Mouse (Mus musculus) liver, embryonic 14.5 days (tissue): ENCODE measurements around the gene Pomp. TPM values are rescaled to one million over a fixed set of nuclear protein-coding genes. Genes with fewer than 3 reads are reported as not detected.
A peak's percentile ranks its signal among the peaks of the same experiment; 100 is the strongest.

Source experiments
- ATAC-seq: fragments of 200-750 bp; cut with Nextera tagmentation; 2 replicates; pipeline ENCODE4 v1.8.0; 2017; ENCODE audit warnings: moderate number of reproducible peaks, mild to moderate bottlenecking, moderate library complexity; ENCODE audit not compliant: insufficient read depth
- DNase-seq, 3 experiments: peaks; one replicate each; pipeline ENCODE4 v3.0.0-alpha.2; 2012 to 2013; ENCODE audit warnings: low read depth in 3 of 3, low spot score in 3 of 3
- H3K27ac ChIP-seq: fragments of 300-500 bp; sonication (generic); 2 replicates; pipeline ENCODE4 v1.5.1; 2014; ENCODE audit warnings: moderate library complexity, mild to moderate bottlenecking, control low read depth, inconsistent platforms
- H3K27me3 ChIP-seq: fragments of 300-500 bp; sonication (generic); 2 replicates; pipeline ENCODE4 v1.6.1; 2014; ENCODE audit warnings: mild to moderate bottlenecking, low read length, moderate library complexity; ENCODE audit not compliant: control insufficient read depth, insufficient read depth
- H3K36me3 ChIP-seq: fragments of 300-500 bp; sonication (generic); replicated peaks from 2 replicates; pipeline ENCODE4 v1.6.1; 2014; ENCODE audit warnings: low read depth; ENCODE audit not compliant: control insufficient read depth, insufficient read depth
- H3K4me1 ChIP-seq, 2 experiments: fragments of 200-500 bp in 1 of 2; fragments of 300-500 bp in 1 of 2; sonication (generic) in 1 of 2; replicated peaks; 2 replicates each; pipeline ENCODE4 v1.6.1; 2012 to 2014; ENCODE audit warnings: antibody characterized with exemption in 1 of 2, inconsistent platforms in 1 of 2, low read length in 1 of 2; ENCODE audit not compliant: control insufficient read depth in 2 of 2, insufficient read depth in 2 of 2
- H3K4me2 ChIP-seq: fragments of 300-500 bp; sonication (generic); 2 replicates; pipeline ENCODE4 v1.6.1; 2014; ENCODE audit warnings: low read depth, mild to moderate bottlenecking, control low read depth, moderate library complexity
- H3K4me3 ChIP-seq, 2 experiments: fragments of 200-500 bp in 1 of 2; fragments of 300-500 bp in 1 of 2; sonication (generic) in 1 of 2; 2 replicates each; pipeline ENCODE4 v1.5.1; 2012 to 2014; ENCODE audit warnings: low read depth in 2 of 2, low read length in 2 of 2, mild to moderate bottlenecking in 2 of 2, control low read depth in 1 of 2, inconsistent platforms in 1 of 2, moderate library complexity in 1 of 2; ENCODE audit not compliant: insufficient read depth in 1 of 2
- H3K9ac ChIP-seq: fragments of 300-500 bp; sonication (generic); replicated peaks from 2 replicates; pipeline ENCODE4 v1.6.1; 2014; ENCODE audit warnings: mild to moderate bottlenecking, control low read depth, moderate library complexity
- H3K9me3 ChIP-seq: fragments of 300-500 bp; sonication (generic); 2 replicates; pipeline ENCODE4 v1.6.1; 2016; ENCODE audit warnings: low read length, mixed read lengths; ENCODE audit not compliant: control insufficient read depth
- CTCF ChIP-seq: IDR thresholded peaks from 2 replicates; pipeline ENCODE4 v1.5.1; 2016; ENCODE audit warnings: antibody characterized with exemption, low read depth, control low read depth
- EP300 ChIP-seq: IDR thresholded peaks from 2 replicates; pipeline ENCODE4 v1.6.1; 2016; ENCODE audit warnings: antibody characterized with exemption, low read depth
- WGBS: fragments of 180-500 bp; shearing (Covaris S2); extraction: QIAGEN DNeasy Blood & Tissue Kit; methylation state at CpG from one replicate; pipeline ENCODE4 v1.1.7; 2014; ENCODE audit not compliant: insufficient replicate concordance; 5-methylcytosine and 5-hydroxymethylcytosine counted together
- polyA plus RNA-seq, 2 experiments: library from polyadenylated mRNA; depleted of rRNA in 1 of 2; stranded (reverse) in 1 of 2; unstranded in 1 of 2; fragments of >200 nt; fragmentation: Nextera tagmentation in 1 of 2; extraction: Ambion mirVana in 1 of 2; gene quantifications; 2 replicates each; pipeline versions ENCODE4 v1.2.1 to v1.2.3; 2012 to 2014

Gene Pomp
- polyA plus RNA-seq, 2 experiments, result 109 to 261 TPM

DNA sequence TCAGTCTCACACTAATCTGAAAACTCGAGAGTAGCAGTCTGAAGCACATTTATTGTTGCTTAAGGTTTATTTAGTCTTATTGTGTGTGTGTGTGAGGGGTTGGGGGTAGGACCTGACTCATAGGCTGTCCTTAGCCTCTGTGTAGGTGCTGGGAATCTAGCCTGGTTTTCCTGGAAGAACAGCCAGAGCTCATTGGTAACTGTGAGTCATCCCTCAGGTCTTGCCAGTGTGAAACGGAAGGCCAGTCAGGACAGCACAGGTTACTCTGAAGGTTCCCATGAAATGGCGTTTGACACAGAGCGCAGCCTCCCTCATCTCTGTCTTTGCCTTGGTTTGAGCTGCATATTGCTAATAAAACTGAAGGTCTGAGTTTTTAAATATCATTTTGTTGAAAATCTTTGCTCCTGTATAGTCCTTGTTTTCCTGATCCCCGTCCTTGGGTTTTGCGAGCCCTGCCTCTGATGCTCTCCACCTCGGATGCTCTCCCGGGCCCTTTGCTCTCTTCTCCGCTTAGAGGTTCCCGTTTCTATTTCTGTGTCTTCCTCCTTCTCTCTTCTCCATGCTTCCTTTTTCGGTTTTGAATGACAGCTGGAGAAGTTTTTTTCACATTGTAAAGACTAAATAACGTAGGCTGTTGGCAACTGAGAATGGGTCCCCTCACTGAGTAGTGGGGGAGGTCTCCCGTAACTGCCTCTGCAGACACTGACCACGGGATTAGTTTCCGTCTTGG is 11.0 kb downstream of the Pomp start:
- DNase-seq, result no peak
- Histone ChIP-seq H3K9me3 (no peaks in the 10 kb centered on the region), H3K4me3 (no peak overlapping the region), H3K4me1 (peaks cover 0 to 5% of the 10 kb centered on the region in 2 experiments; a peak in 1 of 4 replicates), H3K9ac (no peak overlapping the region), H3K27me3 (no peaks in the 10 kb centered on the region), H3K36me3 (peaks cover 51% of the 10 kb centered on the region), H3K4me2 (no peak overlapping the region), H3K27ac (no peak overlapping the region)
- TF ChIP-seq CTCF, result no peak
- no peak for TF ChIP-seq EP300
- WGBS, result 57% methylated on average over 15 of the region's 15 CpGs
- no peak for ATAC-seq

GRCm38 (mm10) chr5:147874491-147875065 is 14.3 kb downstream of the Pomp start:
- DNase-seq (no peak), ATAC-seq (no peak)
- TF ChIP-seq EP300 (no peak), CTCF (no peak)
- no peaks in the 10 kb centered on the region for H3K27me3 ChIP-seq
- peaks cover 58% of the 10 kb centered on the region for H3K36me3 ChIP-seq
- no peaks in the 10 kb centered on the region for H3K9me3 ChIP-seq
- no peak overlapping the region for H3K4me2 ChIP-seq
- H3K4me1 ChIP-seq, result peaks cover 0 to 5% of the 10 kb centered on the region in 2 experiments; a peak in 1 of 4 replicates
- WGBS, result 81% methylated on average over 18 of the region's 18 CpGs
- no peak overlapping the region for H3K9ac ChIP-seq
- no peak overlapping the region for H3K4me3 ChIP-seq
- no peak overlapping the region for H3K27ac ChIP-seq

DNA sequence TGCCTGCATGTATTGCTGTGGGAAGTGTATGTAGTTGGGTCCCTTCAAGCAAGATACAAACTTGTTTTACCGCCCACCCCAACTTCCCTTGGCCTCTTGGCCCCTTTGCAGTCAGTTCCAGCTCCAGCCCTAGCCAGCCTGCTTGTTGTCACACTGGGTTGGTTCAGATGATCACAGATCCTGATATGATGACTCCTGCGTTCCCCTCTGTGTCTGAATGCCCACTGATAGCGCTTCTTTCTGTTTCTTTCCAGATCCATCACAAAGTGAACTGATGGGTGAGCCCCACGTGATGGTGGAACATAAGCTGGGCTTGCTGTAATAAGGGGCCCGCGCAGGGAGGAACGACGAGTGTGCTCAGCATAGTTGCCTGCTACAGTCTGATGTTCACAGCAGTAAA is 14.9 kb downstream of the Pomp start:
- no peaks in the 10 kb centered on the region for H3K9me3 ChIP-seq
- TF ChIP-seq CTCF (no peak), EP300 (no peak)
- H3K4me1 ChIP-seq, result peaks cover 0 to 10% of the 10 kb centered on the region in 2 experiments; a peak in 2 of 4 replicates
- no peak overlapping the region for H3K4me2 ChIP-seq
- WGBS, result 66% methylated on average over 8 of the region's 8 CpGs
- DNase-seq (no peak), ATAC-seq (peak; percentile 36)
- H3K27me3 ChIP-seq, result no peaks in the 10 kb centered on the region
- H3K9ac ChIP-seq, result no peak overlapping the region
- H3K27ac ChIP-seq, result no peak overlapping the region
- no peak overlapping the region for H3K4me3 ChIP-seq
- H3K36me3 ChIP-seq, result peaks cover 57% of the 10 kb centered on the region

DNA sequence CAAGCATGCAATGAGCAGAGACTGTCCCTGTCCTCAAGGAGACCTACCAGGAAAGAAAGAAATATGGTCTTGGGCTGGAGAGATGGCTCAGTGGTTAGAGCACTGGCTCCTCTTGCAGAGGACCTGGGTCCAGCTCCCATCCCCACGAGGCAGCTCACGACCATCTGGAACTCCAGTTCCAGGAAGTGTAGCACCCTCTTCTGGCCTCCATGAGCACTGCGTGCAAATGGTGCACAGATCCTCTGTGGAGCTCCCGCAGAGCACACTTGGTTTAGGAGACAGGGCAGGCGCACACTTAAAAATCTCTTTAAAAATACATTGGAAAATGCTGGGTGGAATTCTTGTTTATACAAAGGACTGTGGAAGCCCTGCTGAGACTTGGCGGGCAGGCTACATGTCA is 17.3 kb downstream of the Pomp start:
- H3K36me3 ChIP-seq, result peaks cover 62% of the 10 kb centered on the region
- ATAC-seq (no peak), DNase-seq (no peak)
- TF ChIP-seq CTCF (peak; percentile 71), EP300 (no peak)
- H3K9me3 ChIP-seq, result no peaks in the 10 kb centered on the region
- WGBS, result 74% methylated on average over 6 of the region's 6 CpGs
- no peak overlapping the region for H3K9ac ChIP-seq
- no peak overlapping the region for H3K4me2 ChIP-seq
- H3K4me1 ChIP-seq, result peaks cover 0 to 11% of the 10 kb centered on the region in 2 experiments; a peak in 2 of 4 replicates
- H3K4me3 ChIP-seq, result no peak overlapping the region
- H3K27ac ChIP-seq, result no peak overlapping the region
- no peaks in the 10 kb centered on the region for H3K27me3 ChIP-seq

DNA sequence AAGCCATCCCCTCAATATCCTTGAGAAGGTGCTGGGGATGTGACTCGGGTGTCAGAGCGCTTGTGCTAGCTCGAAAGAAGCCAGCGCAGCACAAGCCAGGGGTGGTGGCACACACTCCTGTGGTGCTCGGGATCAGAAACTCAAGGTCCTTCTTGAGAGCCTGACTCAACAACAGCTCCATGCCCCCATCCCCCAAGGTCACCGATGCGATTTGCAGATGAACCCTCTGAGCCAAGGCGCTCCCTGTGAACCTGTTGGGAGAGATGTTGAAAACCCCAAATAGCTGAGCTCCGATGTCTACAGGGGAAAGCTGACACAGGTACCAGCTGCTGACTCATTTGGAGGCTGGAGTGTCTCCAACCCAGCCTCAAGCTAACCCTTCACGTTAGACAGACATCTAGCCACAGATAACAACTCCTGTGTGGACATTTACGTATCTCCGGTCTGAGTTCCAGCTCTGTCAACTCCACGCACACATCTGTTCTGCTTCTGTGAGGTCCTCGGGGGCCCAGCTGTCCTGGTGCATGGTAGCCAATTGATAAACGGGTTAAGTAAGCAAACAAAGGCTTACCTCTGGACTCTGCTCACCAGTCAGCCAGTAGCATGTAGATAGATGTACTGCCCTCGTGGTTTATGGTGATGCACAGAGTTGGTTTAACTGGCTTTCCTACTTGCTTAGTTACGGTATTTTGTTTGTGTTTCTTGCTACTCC is 19.9 kb downstream of the Pomp start:
- no peaks in the 10 kb centered on the region for H3K27me3 ChIP-seq
- 67% methylated on average over 17 of the region's 17 CpGs for WGBS
- peak; percentile 58 for ATAC-seq
- H3K4me3 ChIP-seq, result no peak overlapping the region
- no peak overlapping the region for H3K27ac ChIP-seq
- H3K36me3 ChIP-seq, result peaks cover 52% of the 10 kb centered on the region
- TF ChIP-seq CTCF, result no peak
- no peak for TF ChIP-seq EP300
- no peak for DNase-seq
- H3K9me3 ChIP-seq, result no peaks in the 10 kb centered on the region
- peaks cover 0 to 8% of the 10 kb centered on the region in 2 experiments; a peak in 2 of 4 replicates for H3K4me1 ChIP-seq
- no peak overlapping the region for H3K9ac ChIP-seq
- H3K4me2 ChIP-seq, result no peak overlapping the region
